Mouse (Mus musculus): ENCODE measurements at regions not wholly inside any gene's neighbourhood (a gene's known extent, or its start where the extent isn't known, plus 50 kb on each side); places are given as distances from the start of the nearest gene placed in this dataset.
"Not testable (repeated sequence)": the region's sequence is repeated elsewhere in the genome, so short reads cannot be mapped to it uniquely, and the experiment has no call there.

DNA sequence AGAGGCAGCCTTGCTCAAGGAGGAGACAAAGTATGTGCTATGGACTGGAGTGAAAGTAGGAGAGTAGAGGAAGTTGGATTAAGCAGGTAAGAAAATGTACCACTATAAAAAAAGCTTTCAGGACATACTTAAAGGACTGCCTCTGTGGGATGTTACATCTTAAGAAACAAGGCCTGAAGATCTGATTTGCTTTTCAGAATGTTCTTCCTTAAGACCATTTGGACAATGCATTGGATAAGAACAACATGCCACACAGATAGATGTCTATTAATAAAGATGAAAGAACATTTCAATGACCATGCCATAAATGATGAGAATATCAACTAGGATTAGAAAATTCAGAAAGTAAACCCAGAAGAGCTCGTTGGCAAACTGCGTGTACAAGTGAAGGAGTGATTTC is 276.6 kb upstream of the Ubash3b start:
- ATAC-seq (ENCODE audit: low FRiP score, low read depth), result no peak
- 97% methylated on average over 2 of the region's 2 CpGs for WGBS
- Histone ChIP-seq H3K4me3 (no peak overlapping the region), H3K27ac (no peak overlapping the region), H3K9ac (no peak overlapping the region), H3K4me1 (no peaks in the 10 kb centered on the region), H3K27me3 (no peaks in the 10 kb centered on the region), H3K36me3 (no peaks in the 10 kb centered on the region), H3K4me2 (replicated peaks) (no peak overlapping the region), H3K9me3 (peaks cover 11% of the 10 kb centered on the region)

DNA sequence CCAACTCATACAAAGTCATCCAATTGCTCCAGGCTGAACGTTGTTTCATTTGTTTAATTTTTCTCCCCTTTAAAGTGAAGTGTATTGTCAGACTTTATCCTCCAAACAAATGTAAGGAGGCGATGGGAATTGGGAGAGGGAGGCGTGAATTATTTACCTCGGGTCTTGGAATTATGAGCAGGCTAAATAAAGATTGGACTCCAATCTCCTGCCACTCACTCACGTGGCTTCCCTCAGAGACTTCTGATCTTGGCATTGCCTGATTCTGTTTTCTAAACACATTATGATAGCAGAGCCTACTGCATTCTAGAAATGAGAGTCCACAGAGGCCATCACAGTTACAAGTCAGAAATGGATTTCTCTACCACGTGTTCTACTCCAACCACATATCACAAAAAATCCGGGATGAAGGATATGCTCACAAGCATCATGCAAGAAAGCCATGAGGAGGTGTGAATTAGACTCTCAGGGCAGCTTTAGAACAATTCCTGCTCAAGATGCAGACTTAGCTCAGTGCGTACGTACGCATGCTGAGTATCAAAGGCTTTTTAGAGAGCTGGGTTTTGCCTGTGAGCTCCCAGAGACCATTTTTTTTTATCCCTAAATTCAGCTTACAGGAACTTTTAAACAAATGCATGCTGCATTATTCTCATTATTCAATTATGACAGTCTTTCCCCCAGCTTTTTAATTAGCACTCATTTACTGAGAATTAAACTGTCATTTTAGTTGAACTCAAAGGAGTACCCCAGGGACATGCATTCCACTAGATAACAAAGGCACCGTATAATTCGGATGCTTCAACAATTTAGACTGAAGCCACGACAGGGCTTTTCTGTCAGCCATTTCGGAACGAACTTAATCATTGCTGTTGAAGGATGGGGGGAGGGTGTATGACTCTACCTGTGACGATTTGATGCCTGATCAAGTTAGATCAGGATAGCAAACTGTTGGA is 269.2 kb upstream of the Ubash3b start:
- Histone ChIP-seq H3K9me3 (no peaks in the 10 kb centered on the region), H3K27me3 (no peaks in the 10 kb centered on the region), H3K4me2 (replicated peaks) (no peak overlapping the region), H3K4me1 (no peaks in the 10 kb centered on the region), H3K4me3 (no peak overlapping the region), H3K9ac (no peak overlapping the region), H3K36me3 (no peaks in the 10 kb centered on the region), H3K27ac (no peak overlapping the region)
- ATAC-seq (ENCODE audit: low FRiP score, low read depth), result no peak
- WGBS, result 81% methylated on average over 16 of the region's 16 CpGs

DNA sequence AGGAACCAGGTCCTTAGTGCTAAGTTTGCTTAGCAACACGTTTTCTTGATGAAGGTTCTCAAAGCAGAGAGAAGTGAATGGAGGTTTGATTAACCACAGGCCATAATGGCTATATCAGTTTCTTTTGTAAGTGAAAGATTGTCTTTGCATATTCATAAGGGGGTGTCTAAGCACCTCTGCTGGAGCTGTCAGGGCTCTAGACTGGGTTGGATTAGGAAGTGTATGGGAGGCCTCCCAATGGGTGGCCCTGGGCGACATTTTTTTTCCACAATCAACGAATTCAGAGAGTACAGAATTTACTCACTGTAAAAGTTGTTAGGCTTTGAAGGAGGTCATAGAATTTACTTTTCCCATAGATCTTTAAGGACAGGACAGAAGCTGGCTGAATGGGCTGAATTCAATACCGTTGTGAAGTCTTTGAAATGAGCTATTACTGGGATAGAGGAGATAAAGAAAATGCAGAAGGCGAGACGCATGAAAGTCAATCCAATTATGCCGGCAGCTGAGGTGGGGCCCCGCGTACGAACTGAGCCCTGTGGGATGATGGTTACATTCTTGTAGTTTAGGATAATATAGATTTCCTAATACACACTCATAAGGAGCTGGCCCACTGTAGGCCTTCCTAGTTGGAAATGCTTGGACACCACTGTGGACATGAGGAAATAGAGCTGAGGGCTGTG is 268.4 kb upstream of the Ubash3b start:
- H3K4me3 ChIP-seq, result no peak overlapping the region
- no peaks in the 10 kb centered on the region for H3K36me3 ChIP-seq
- ATAC-seq (ENCODE audit: low FRiP score, low read depth), result no peak
- no peak overlapping the region for H3K4me2 ChIP-seq (replicated peaks)
- no peaks in the 10 kb centered on the region for H3K4me1 ChIP-seq
- H3K9me3 ChIP-seq, result no peaks in the 10 kb centered on the region
- H3K9ac ChIP-seq, result no peak overlapping the region
- H3K27ac ChIP-seq, result no peak overlapping the region
- H3K27me3 ChIP-seq, result no peaks in the 10 kb centered on the region
- 80% methylated on average over 10 of the region's 10 CpGs for WGBS

DNA sequence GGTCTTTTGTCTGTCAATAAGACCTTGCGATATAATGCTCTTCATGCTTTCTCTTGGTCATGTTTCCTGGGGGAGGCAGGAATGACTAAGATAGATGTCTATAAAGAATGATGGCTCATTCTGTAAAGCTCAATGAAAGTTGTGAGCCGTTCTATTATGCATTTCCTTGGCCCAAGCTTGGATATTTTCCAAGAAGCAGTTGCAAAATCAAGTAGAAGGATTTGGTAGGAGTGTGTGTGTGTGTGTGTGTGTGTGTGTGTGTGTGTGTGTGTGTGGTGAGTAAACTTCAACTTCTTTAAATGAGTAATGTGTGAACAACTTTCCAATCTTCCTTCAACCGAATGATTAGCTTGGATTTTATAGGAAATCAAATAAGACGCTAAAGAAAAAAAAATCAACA is 267.7 kb upstream of the Ubash3b start:
- no peak overlapping the region for H3K4me2 ChIP-seq (replicated peaks)
- no peak overlapping the region for H3K4me3 ChIP-seq
- H3K27ac ChIP-seq, result no peak overlapping the region
- no peak for ATAC-seq (ENCODE audit: low FRiP score, low read depth)
- no peaks in the 10 kb centered on the region for H3K36me3 ChIP-seq
- no peaks in the 10 kb centered on the region for H3K4me1 ChIP-seq
- no peak overlapping the region for H3K9ac ChIP-seq
- 86% methylated on average over 4 of the region's 4 CpGs for WGBS
- no peaks in the 10 kb centered on the region for H3K9me3 ChIP-seq
- H3K27me3 ChIP-seq, result no peaks in the 10 kb centered on the region

DNA sequence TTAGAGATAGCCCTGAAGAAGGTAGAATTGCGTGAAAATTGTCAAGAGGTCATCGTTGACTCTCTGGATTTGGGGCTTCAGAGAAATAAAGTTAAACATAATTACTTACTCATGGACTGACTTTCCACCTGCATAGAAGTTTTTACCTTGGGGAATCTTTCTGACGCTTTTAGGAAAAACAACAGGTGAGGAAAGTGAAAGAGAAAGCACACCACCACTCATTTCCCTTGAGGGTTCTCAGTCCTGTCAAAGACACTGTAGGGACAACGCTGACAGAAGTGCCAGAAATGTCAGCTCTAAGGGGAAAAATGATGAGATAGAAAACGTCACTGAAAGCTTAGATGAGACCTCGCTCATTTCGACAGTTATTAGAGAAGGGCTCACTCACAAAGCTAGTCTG is 265.2 kb upstream of the Ubash3b start:
- no peaks in the 10 kb centered on the region for H3K9me3 ChIP-seq
- no peak for ATAC-seq (ENCODE audit: low FRiP score, low read depth)
- H3K27me3 ChIP-seq, result no peaks in the 10 kb centered on the region
- no peaks in the 10 kb centered on the region for H3K4me1 ChIP-seq
- no peak overlapping the region for H3K4me3 ChIP-seq
- WGBS, result 82% methylated on average over 7 of the region's 7 CpGs
- no peak overlapping the region for H3K4me2 ChIP-seq (replicated peaks)
- H3K27ac ChIP-seq, result no peak overlapping the region
- H3K9ac ChIP-seq, result no peak overlapping the region
- no peaks in the 10 kb centered on the region for H3K36me3 ChIP-seq

DNA sequence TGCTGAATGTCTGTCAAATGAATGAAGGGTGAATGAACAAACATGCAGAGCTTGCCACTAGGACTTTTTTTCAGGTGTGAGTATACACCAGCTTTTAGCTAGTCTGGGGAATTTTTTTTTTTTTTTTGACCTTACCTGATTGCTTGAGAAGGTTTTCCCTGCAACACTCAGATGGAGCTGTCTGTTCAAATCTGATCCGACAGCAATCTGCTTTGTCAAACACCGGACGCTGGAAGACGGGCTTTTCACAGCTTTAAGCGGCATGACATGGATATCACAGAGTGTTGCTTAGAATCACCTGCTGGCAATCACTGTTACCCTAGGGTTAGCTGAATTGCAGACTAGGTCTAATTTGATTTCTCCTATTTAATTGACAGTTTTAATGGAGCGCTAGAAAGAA is 263.7 kb upstream of the Ubash3b start:
- H3K4me1 ChIP-seq, result no peaks in the 10 kb centered on the region

DNA sequence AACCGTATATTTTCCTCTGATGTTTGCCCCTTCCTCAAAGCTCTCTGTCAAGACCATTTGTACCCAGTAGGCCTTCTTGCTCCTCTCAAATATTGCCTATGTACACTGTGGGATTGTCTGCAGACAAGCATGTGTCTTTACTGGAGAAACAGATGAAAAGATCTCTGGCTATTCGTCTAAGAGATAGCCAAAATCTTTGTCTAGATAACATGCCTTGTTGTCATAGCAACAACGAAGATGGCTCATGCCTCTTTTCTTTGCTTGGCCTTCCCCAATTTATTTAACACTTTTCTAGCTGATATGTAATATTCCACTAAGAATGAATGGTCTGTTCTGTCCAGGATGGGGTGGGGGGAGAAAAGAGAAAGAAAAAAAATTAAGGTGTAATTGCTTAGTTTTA is 252.3 kb upstream of the Ubash3b start:
- H3K27ac ChIP-seq, result no peak overlapping the region
- H3K9me3 ChIP-seq, result no peaks in the 10 kb centered on the region
- no peak for ATAC-seq (ENCODE audit: low FRiP score, low read depth)
- H3K27me3 ChIP-seq, result no peaks in the 10 kb centered on the region
- no peaks in the 10 kb centered on the region for H3K36me3 ChIP-seq
- H3K9ac ChIP-seq, result no peak overlapping the region
- no peak overlapping the region for H3K4me2 ChIP-seq (replicated peaks)
- WGBS, result 84% methylated on average over 3 of the region's 3 CpGs
- H3K4me3 ChIP-seq, result no peak overlapping the region
- H3K4me1 ChIP-seq, result 0 out of 2 replicates have a peak, but pooled peaks cover 4% of the 10 kb centered on the region

More for the DNA sequence above, 263.7 kb upstream of the Ubash3b start:
- no peak overlapping the region for H3K9ac ChIP-seq
- no peaks in the 10 kb centered on the region for H3K27me3 ChIP-seq
- H3K36me3 ChIP-seq, result no peaks in the 10 kb centered on the region
- 83% methylated on average over 6 of the region's 6 CpGs for WGBS
- H3K4me2 ChIP-seq (replicated peaks), result no peak overlapping the region
- no peaks in the 10 kb centered on the region for H3K9me3 ChIP-seq
- H3K4me3 ChIP-seq, result no peak overlapping the region
- ATAC-seq (ENCODE audit: low FRiP score, low read depth), result no peak
- no peak overlapping the region for H3K27ac ChIP-seq

DNA sequence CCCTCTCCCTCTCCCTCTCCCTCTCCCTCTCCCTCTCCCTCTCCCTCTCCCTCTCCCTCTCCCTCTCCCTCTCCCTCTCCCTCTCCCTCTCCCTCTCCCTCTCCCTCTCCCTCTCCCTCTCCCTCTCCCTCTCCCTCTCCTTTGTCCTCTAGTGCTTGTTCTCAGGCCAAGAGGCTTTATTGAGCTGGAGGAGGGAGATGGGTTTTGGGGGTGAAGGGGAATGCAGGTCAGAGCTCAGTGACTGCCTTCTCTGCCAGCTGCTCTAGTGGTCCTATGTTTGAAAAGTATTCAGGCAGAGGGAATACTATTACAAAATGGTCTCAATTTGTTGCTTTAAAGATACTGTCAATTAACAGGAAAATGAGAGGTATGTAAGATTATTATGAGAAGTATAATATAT is 251.6 kb upstream of the Ubash3b start:
- H3K36me3 ChIP-seq; H3K4me1 ChIP-seq; H3K27ac ChIP-seq; H3K9me3 ChIP-seq; ATAC-seq (ENCODE audit: low FRiP score, low read depth); H3K27me3 ChIP-seq; H3K9ac ChIP-seq; H3K4me3 ChIP-seq; H3K4me2 ChIP-seq (replicated peaks): not testable (repeated sequence)

DNA sequence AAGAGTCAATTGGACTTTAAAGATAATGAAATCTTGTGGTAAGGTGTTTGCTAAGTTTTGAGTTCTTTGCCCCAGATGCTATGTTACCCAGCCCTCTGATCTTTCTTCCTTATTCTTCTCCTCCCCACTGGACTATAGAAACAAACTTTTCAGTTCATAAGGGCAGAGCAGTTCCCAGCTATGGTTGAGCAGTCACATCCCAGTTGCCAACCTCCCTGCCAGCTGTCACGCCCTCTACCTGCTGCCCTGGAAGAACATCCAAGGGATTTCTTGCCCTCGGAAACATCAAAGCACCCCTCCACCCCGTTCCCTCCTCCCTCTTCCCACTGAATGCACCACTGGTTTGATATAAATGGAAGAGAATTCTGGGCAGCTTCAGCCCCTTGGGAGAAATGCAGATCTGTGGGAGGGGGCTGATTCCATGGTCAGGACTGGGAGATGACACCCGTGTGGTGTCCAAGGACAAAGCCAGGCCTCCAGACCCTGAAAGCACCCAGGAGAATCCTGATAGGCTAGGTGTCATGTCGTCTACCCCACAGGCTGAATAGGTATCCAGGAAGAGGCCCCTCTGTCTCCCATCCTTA is 250.8 kb upstream of the Ubash3b start:
- H3K9me3 ChIP-seq, result no peaks in the 10 kb centered on the region
- no peaks in the 10 kb centered on the region for H3K36me3 ChIP-seq
- no peak overlapping the region for H3K4me3 ChIP-seq
- no peaks in the 10 kb centered on the region for H3K27me3 ChIP-seq
- H3K27ac ChIP-seq, result no peak overlapping the region
- no peak for ATAC-seq (ENCODE audit: low FRiP score, low read depth)
- peaks cover 9% of the 10 kb centered on the region for H3K4me1 ChIP-seq
- no peak overlapping the region for H3K4me2 ChIP-seq (replicated peaks)
- 44% methylated on average over 5 of the region's 5 CpGs for WGBS
- no peak overlapping the region for H3K9ac ChIP-seq

DNA sequence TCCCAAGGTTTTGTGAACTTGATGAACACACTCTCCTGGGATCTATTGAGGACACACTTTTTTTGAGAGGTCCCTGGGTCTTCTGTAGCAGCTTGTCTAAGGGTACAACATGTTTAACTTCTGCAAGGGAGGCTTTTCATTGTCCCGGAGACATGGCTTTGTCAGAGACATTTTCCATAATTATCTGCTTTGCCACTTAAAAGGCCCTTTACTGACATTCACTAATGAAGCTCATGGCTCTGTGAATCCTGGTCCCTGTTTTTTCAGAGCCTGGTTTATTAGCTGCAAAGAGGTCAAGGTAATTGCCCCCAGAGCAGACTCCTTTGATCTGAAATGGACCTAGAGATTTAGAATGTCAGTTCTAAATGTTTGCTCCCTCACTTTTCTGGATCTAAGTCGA is 246.8 kb upstream of the Ubash3b start:
- Histone ChIP-seq H3K27ac (no peak overlapping the region), H3K4me3 (no peak overlapping the region), H3K4me2 (replicated peaks) (no peak overlapping the region), H3K9me3 (no peaks in the 10 kb centered on the region), H3K4me1 (peaks cover 9% of the 10 kb centered on the region), H3K36me3 (no peaks in the 10 kb centered on the region), H3K27me3 (no peaks in the 10 kb centered on the region), H3K9ac (no peak overlapping the region)
- ATAC-seq (ENCODE audit: low FRiP score, low read depth), result no peak
- WGBS, result 9% methylated on average over 2 of the region's 2 CpGs

DNA sequence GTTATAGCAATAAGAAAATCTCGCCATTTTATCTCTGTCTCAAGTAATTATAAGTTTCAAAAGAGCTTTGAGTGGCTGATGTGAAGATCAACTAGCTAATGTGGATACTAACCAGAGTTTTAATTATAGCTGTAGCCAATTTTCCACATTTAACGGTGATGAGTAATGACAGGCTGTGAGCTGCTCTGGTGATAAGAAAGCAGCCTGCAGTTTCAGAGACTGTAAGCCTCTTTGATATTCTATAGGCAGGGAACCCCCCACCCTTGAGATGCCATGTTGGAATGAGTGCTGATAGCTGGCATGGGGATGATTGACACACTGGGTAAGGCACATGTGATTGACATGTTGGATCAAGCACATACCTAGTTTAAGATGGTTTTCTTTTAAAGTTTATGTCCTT is 245.6 kb upstream of the Ubash3b start:
- Histone ChIP-seq H3K27me3 (no peaks in the 10 kb centered on the region), H3K4me2 (replicated peaks) (no peak overlapping the region), H3K36me3 (peaks cover 3% of the 10 kb centered on the region; the same call in 1 of the 2 replicates), H3K9me3 (no peaks in the 10 kb centered on the region), H3K9ac (no peak overlapping the region), H3K4me1 (peaks cover 5% of the 10 kb centered on the region), H3K4me3 (no peak overlapping the region), H3K27ac (no peak overlapping the region)
- WGBS, result 51% methylated on average over 2 of the region's 2 CpGs
- no peak for ATAC-seq (ENCODE audit: low FRiP score, low read depth)

DNA sequence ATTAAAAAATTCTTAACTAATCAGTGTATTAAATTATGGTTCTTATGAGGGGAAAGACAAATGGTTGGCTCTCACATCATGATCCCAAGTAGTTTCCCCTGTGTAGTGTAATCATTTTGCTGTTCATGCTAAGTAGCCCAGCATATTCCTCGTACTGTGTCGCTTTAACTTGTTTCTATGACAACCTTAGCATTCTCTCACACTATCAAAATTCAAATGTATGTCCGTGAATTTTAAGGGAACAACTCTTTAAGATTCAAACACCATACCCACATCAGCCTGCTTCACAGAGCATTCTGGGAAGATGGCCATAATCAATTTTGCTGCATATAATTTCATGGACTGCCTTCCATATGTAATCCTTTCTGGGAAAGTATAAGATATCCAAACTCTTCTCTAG is 241.4 kb upstream of the Ubash3b start:
- no peak overlapping the region for H3K4me2 ChIP-seq (replicated peaks)
- H3K4me3 ChIP-seq, result no peak overlapping the region
- no peaks in the 10 kb centered on the region for H3K27me3 ChIP-seq
- WGBS, result 91% methylated on average over 3 of the region's 3 CpGs
- peaks cover 4% of the 10 kb centered on the region; the same call in 1 of the 2 replicates for H3K36me3 ChIP-seq
- no peak overlapping the region for H3K27ac ChIP-seq
- no peaks in the 10 kb centered on the region for H3K4me1 ChIP-seq
- no peaks in the 10 kb centered on the region for H3K9me3 ChIP-seq
- ATAC-seq (ENCODE audit: low FRiP score, low read depth), result no peak
- no peak overlapping the region for H3K9ac ChIP-seq
